Mouse (Mus musculus) lung, postnatal 14 days (tissue): Measurements from ENCODE around the gene Arhgef2.
A peak's percentile ranks its signal among the peaks of the same experiment; 100 is the strongest.
"Not testable (repeated sequence)": the region's sequence is repeated elsewhere in the genome, so short reads cannot be mapped to it uniquely, and the experiment has no call there.

Experiments
- DNase-seq: peaks from one replicate; pipeline ENCODE4 v3.0.0; 2021

Arhgef2 gene

DNA sequence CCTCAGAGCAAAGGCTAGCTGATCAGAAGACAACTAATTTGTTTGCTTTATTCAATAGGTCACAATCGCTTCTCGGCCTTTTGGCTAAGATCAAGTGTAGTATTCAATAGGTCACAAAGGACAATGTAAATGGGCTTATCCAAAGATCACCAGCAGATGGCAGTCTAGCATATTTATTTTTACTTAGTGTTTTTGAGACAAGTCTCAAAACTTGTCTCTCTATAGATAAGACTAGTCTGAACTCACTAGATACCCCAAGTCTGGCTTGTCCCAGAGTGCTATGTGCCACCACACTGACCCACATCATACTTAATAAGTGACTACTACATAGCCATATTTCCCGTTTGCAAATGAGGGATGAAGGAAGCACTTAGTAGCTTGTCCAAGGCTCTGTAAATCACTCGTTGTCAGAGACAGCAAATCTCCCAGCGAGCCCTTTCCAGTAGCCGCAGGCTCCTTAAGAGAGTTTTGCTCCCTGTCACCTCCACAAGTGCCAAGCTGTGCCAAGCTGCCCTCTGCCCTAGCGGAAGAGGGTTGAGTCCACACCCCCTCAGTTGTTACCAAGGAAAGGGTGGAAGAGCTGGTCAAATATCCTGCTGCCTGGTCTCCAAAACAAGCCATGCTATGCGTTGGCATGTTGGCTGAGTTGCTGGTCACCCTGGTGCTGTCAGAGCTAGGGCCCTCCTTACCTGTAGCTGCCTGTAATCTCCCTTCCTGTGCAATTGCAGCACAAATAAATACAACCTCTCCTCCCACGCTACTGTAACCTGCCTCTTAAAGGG is 13.6 kb upstream of the Arhgef2 start:
- peak; percentile 72 for DNase-seq

GRCm38 (mm10) chr3:88592942-88593576 is 12.7 kb upstream of the Arhgef2 start:
- peak; percentile 45 for DNase-seq

DNA sequence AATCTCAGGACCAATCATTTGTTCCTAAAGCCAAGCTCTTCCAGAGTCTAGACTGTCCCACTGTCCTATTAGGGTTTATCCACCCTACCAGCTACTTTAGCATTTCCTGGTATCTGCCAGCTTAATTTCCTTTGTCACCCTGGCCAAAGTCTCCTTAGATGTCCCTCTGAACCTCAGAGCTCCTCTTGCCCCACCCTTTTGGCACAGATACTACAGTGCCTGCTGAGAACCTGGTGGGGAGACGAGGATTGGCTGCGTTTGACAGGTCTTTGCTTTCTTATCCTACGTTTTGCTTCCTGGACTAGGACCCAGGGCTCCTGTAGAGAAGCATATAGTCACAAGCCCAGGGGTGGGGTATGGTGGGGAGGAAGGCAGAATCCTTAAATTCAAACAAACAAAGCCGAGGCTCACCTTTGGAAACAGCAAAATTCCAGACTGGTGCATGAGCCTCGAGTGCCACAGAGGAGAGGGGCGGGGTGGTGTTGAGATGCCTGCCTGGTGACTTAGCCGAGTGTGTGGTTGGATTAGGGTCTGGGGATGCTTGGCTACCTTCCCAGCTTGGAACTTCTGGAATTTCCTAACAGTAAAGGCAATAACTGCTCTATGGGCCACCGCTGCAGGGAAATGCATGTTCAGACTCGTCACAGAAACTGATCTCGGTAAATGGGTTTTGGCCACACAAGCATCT is 11.7 kb upstream of the Arhgef2 start:
- peak; percentile 63 for DNase-seq

- DNase-seq: not testable (repeated sequence)
These were observed 9.2 kb upstream of the Arhgef2 start for GRCm38 (mm10) chr3:88596547-88596946.

DNA sequence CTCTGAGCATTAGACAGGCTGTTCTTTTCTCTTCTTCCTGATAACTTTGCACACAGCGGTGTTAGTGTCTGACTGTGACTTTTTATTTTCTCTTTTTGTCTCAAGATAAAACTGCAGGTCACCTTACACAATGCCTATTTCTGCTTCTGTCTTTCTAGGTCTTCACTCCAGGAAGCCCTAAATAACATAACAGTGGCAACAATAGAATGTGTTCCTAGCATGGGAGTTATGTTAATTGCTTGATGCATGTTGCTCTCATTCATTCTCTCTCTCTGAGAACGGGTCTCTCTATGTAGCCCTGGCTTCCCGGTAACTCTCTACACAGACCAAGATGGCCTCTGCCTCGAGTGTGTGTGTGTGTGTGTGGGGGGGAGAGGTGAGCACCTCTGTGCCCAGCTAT is 3.3 kb upstream of the Arhgef2 start:
- DNase-seq: no peak

- peak; percentile 87 for DNase-seq
These were observed 2.0 kb upstream of the Arhgef2 start for GRCm38 (mm10) chr3:88603714-88604161.

GRCm38 (mm10) chr3:88604863-88605262 is 903 bp upstream of the Arhgef2 start:
- no peak for DNase-seq

GRCm38 (mm10) chr3:88607065-88607757 is 1.4 kb downstream of the Arhgef2 start:
- DNase-seq: peak; percentile 91

DNA sequence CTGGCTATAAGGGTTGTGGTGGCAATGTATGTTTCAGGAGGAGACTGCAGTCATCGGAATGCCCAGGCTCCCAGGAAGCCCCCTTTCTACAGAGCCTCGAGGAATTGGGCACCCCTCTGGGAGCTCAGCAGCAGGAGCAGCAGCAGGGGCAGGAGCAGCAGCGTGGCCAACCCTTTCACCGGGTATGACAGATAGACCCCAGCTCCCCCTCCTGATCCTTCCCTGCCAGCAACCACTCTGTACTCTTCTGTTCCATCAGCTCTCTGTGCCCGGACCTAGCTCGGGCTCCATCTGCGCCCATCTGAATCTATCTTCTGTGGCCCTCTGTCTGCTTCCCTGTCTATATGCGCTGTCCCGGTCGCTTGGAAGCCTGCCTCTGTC is 2.0 kb downstream of the Arhgef2 start:
- DNase-seq: no peak

DNA sequence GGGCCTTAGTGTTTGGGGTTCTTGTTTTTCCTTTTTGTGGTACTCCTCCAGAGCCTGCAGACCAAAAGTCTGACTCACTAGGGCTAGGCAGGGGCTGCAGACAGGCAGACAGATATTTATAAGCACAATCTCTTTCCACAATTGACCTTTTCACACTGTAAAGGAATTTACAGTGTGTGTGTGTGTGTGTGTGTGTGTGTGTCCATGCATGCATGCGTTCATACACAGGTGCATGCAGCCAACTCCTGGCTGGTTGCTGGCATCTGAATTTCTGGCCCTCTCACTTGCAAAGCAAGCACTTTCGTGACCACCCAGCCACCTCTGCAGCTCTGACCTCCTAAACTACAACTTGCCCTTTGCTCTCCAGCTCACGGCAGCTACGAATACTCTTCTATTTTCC is 3.3 kb downstream of the Arhgef2 start:
- DNase-seq: no peak

- DNase-seq: no peak
These were observed 8.7 kb downstream of the Arhgef2 start for GRCm38 (mm10) chr3:88614418-88614817.

DNA sequence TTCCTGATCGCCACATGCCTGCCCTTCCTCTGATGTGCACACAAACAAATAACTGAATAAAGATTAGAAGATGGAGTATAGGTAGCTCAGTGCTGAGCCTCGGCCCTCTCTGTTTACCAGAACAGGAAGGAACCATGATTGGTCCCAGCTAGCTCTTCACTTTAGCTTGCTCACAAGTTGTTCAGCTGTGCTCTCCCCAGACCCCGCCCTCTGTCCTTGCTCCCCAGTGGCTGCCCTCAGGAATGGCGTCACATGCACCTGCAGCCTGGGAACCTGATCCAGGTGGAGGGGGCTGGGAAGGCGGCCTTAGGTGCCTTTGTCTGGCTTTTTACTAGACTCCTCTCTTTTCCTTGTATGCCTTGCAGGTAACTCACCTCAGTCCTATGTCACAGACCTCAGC is 9.4 kb downstream of the Arhgef2 start:
- DNase-seq: no peak

- DNase-seq: peak; percentile 73
These were observed 10.2 kb downstream of the Arhgef2 start for GRCm38 (mm10) chr3:88615902-88616391.

DNA sequence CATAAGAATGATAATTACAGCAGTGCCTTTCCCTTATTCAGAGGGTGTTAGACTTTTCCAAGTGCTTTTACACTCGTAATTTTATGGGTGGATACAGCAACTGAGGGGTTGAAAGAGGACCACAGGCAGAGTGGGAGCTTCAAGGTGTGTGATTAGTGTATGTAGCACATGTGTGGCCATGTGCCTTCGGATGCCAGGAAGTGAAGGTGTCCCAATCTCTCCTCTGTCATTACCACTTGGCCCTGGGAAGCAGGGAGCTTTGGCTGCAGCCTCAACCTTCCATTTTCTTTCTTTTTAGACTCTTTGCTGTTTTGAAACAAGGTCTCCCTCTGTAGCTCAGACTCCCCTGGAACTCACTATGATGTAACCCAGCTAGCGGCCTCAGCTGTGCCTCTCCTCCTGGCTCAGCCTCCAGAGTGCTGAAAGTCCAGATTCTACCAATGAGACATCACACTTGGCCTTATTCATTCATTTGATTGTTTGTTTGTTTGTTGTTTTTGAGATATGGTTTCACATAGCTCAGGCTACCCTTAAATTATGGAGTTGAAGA is 11.3 kb downstream of the Arhgef2 start:
- no peak for DNase-seq

- no peak for DNase-seq
These were observed 12.5 kb downstream of the Arhgef2 start for GRCm38 (mm10) chr3:88618074-88618871.

DNA sequence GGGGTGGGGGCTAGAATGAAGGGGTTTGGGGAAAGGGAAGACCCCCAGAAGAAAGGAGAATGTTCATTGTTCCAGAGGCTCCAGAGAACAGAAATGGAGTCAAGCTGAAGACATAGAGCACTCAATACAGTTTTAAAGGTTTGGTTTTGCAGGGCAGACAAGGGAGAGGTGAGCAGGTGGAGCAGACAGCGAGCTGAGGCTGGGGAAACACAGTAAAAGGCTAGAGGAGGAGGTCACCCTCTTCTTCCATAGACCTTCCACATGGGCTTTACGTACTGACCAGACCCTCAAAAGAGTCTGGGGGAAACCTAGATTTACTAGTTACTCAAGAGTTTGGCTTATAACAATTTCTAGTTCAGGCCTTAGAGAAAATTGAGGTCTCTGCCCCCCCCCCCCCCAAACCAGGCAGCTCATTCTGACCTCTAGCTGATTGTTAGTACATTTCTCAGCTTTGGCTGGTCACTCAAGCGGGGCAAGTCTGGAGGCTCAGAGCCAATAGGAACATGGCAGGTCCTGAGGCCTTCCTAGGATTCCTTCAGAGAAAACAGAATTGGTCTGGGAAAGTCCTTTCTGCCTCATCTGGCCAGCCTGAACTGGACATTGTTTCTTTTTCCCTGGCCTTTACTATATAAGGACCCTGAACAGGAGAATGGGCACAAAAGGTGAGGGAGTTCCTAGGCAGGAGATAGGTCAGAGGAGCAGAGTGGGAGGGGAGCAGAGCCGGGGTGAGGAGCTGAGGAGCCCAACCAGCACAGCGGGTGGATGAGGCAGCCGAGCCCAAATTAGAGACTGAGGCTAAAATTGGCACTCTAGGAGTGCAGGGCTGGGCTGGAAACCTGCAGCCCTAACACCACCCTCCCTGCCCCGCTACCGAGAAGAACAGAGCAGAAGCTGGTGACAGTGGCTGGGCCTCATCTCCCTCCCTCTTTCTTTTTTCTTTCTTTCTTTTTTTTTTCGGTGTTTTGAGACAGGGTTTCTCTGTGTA is 13.6 kb downstream of the Arhgef2 start:
- DNase-seq: no peak

GRCm38 (mm10) chr3:88620146-88620991 is 14.6 kb downstream of the Arhgef2 start:
- DNase-seq: no peak

- peak; percentile 85 for DNase-seq
These were observed 15.3 kb downstream of the Arhgef2 start for GRCm38 (mm10) chr3:88620992-88621536.

DNA sequence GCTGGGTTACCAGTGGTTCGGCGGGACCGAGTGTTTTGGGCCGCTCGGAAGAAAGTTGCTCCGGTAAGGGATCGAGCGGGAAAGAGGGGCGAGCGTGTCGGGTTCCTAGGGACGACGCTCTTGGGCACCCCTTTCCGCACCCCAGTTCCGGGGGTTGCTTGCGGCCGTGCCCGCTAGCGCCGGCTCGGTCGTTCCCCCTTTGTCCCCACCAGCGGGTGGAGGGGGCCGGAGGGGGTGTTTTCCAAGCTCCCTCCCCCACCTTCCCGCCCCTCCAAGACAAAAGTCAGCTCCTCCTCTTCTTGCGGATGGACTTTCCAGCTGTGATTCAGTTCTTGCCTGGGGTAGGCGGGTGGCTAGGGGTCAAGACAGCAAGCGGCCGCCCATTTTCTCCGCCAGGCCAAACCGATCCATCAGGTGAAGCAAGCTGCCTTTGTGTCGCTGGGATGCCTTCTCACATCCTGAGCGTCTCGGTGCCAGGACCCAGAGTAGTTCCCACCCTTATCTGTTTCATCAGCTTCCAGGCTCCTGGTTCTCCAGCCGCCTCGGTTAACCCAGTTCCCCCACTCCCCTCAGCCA is 15.9 kb downstream of the Arhgef2 start:
- DNase-seq: peak; percentile 71
